Mouse (Mus musculus) heart, embryonic 13.5 days (tissue): Measurements from ENCODE around the gene Hsf5. TPM values are rescaled to one million over a fixed set of nuclear protein-coding genes. Genes with fewer than 3 reads are reported as not detected.

Experiments
- ATAC-seq: fragments of 200-750 bp; cut with Nextera tagmentation; 2 replicates; pipeline ENCODE4 v1.8.0; 2017; ENCODE audit warnings: moderate TSS enrichment; ENCODE audit not compliant: insufficient number of reproducible peaks, low FRiP score, low TSS enrichment; ENCODE audit errors: extremely low read depth
- H3K27ac ChIP-seq: fragments of 300-500 bp; sonication (generic); replicated peaks from 2 replicates; pipeline ENCODE4 v1.5.1; 2015; ENCODE audit warnings: moderate library complexity, mild to moderate bottlenecking, inconsistent platforms
- H3K27me3 ChIP-seq: fragments of 300-500 bp; sonication (generic); replicated peaks from 2 replicates; pipeline ENCODE4 v1.6.1; 2015; ENCODE audit warnings: mild to moderate bottlenecking, inconsistent platforms
- H3K36me3 ChIP-seq: fragments of 300-500 bp; sonication (generic); 2 replicates; pipeline ENCODE4 v1.6.1; 2015; ENCODE audit warnings: mild to moderate bottlenecking, inconsistent platforms
- H3K4me1 ChIP-seq: fragments of 300-500 bp; sonication (generic); 2 replicates; pipeline ENCODE4 v1.6.1; 2015; ENCODE audit warnings: inconsistent platforms
- H3K4me2 ChIP-seq: fragments of 300-500 bp; sonication (generic); 2 replicates; pipeline ENCODE4 v1.6.1; 2015; ENCODE audit warnings: inconsistent platforms, mild to moderate bottlenecking, moderate library complexity
- H3K4me3 ChIP-seq: fragments of 300-500 bp; sonication (generic); 2 replicates; pipeline ENCODE4 v1.5.1; 2015; ENCODE audit warnings: moderate library complexity, mild to moderate bottlenecking, inconsistent platforms
- H3K9ac ChIP-seq: fragments of 300-500 bp; sonication (generic); 2 replicates; pipeline ENCODE4 v1.6.1; 2015; ENCODE audit warnings: inconsistent platforms, mild to moderate bottlenecking, moderate library complexity
- H3K9me3 ChIP-seq: fragments of 300-500 bp; sonication (generic); 2 replicates; pipeline ENCODE4 v1.6.1; 2016; ENCODE audit warnings: inconsistent platforms
- WGBS: fragments of 180-500 bp; shearing (Covaris S2); methylation state at CpG from one replicate; pipeline ENCODE4 v1.1.7; 2015; ENCODE audit warnings: mixed read lengths; 5-methylcytosine and 5-hydroxymethylcytosine counted together
- polyA plus RNA-seq: library from polyadenylated mRNA; unstranded; fragments of >200 nt; fragmentation: Nextera tagmentation; extraction: Ambion mirVana; gene quantifications from 2 replicates; pipeline ENCODE4 v1.2.1, GENCODE M21; 2015

Gene Hsf5
- polyA plus RNA-seq, 1 experiment from 2014 or later: 0.13 TPM

DNA sequence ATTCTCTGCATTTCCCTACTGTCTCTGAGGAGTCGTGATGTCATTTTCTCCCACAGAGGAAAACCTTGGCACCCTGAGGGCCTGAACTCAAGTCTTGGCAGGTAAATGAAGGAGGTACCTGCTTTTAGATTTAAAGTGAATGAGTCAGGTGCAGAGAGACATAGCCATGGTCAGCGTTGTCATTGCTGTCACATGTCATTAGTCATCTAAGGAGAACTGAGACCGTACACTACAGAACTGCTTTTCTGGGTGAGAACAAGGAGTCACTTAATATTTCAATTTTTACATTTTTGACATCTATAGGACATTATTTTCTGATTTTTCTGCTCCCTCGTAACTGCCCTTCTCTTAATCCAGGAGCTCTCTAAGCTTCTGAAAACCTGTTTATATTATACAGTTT lies 61.6 kb downstream of the Hsf5 start:
- no peak for ATAC-seq
- H3K27me3 ChIP-seq: peaks cover 9% of the 10 kb centered on the region; the same call in 1 of the 2 replicates
- no peak overlapping the region for H3K4me2 ChIP-seq
- H3K4me1 ChIP-seq: peaks cover 11% of the 10 kb centered on the region
- H3K4me3 ChIP-seq: no peak overlapping the region
- no peaks in the 10 kb centered on the region for H3K9me3 ChIP-seq
- WGBS: 70% methylated on average over 4 of the region's 4 CpGs
- H3K27ac ChIP-seq: no peak overlapping the region
- no peaks in the 10 kb centered on the region for H3K36me3 ChIP-seq
- H3K9ac ChIP-seq: no peak overlapping the region

GRCm38 (mm10) chr11:87678976-87679375 lies 62.0 kb downstream of the Hsf5 start:
- Histone ChIP-seq H3K36me3 (no peaks in the 10 kb centered on the region), H3K4me3 (no peak overlapping the region), H3K27ac (no peak overlapping the region), H3K9me3 (no peaks in the 10 kb centered on the region), H3K4me1 (peaks cover 13% of the 10 kb centered on the region), H3K9ac (no peak overlapping the region), H3K27me3 (peaks cover 9% of the 10 kb centered on the region; the same call in 1 of the 2 replicates), H3K4me2 (no peak overlapping the region)
- 86% methylated on average over 7 of the region's 7 CpGs for WGBS
- ATAC-seq: no peak

- Histone ChIP-seq H3K4me2 (no peak overlapping the region), H3K9ac (no peak overlapping the region), H3K9me3 (no peaks in the 10 kb centered on the region), H3K27ac (no peak overlapping the region), H3K4me3 (no peak overlapping the region), H3K36me3 (no peaks in the 10 kb centered on the region), H3K4me1 (peaks cover 13% of the 10 kb centered on the region), H3K27me3 (peaks cover 9% of the 10 kb centered on the region; the same call in 1 of the 2 replicates)
- no peak for ATAC-seq
- WGBS: 81% methylated on average over 9 of the region's 9 CpGs
These were observed 63.8 kb downstream of the Hsf5 start for GRCm38 (mm10) chr11:87680786-87681185.

DNA sequence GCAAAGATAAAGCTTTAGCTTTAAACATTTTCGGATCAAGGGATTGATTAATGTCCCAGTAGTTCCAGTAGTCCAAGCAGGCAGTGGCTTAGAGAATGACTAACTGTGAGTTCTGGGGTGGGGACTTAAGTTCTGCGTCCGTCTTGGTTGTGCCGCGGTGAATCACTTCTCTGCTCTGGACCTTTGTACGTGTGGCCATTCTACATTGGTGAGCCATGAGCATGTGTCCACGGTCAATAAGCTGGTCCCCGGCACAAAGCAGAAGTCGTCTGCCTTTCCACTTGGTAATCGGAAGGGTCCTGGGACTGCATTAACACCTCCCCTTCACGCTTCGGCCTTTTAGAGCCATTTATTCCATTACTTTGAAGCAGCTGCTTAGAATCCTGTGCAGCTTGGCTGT lies 65.1 kb downstream of the Hsf5 start:
- 84% methylated on average over 12 of the region's 12 CpGs for WGBS
- H3K27me3 ChIP-seq: peaks cover 9% of the 10 kb centered on the region; the same call in 1 of the 2 replicates
- H3K4me2 ChIP-seq: no peak overlapping the region
- H3K4me3 ChIP-seq: no peak overlapping the region
- no peaks in the 10 kb centered on the region for H3K36me3 ChIP-seq
- no peak overlapping the region for H3K9ac ChIP-seq
- ATAC-seq: no peak
- peaks cover 16% of the 10 kb centered on the region for H3K4me1 ChIP-seq
- H3K27ac ChIP-seq: no peak overlapping the region
- no peaks in the 10 kb centered on the region for H3K9me3 ChIP-seq

DNA sequence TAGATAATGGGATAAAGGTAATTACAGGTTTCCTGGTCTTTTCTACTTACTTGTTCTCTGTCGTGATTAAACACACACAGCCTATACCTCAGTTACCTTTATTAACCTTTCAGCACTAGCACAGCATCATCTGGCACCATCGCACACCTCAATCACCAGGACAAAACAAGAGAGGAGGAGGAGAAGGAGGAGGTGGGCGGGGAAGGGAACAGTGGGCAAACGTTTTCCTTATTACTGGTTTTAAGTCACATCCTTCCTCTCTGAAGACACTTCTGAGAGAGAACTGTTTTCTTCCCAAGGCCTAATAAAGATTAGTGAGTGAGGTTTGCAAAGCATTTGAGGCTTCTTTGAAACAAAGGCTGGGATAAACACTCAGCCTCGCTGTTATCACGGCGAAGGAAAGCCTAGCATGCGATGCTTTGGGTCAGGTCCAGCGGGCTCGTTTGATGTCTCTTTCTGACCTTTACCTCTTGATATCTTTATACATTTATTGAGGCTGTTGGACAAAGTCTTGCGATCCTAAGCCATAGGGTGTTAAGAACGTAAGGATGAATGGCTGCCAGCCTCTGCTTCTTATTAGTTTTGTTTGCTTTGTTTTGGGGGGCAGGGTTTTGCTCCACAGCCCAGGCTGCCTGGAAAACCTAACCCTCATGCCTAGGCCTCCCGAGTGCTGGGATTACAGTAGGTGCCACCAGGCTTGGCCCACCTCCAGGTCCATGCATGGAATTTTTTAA lies 66.0 kb downstream of the Hsf5 start:
- no peaks in the 10 kb centered on the region for H3K36me3 ChIP-seq
- 0 out of 2 replicates have a peak, but pooled peaks cover 1% of the 10 kb centered on the region for H3K27me3 ChIP-seq
- H3K27ac ChIP-seq: 0 out of 2 replicates have a peak overlapping the region, but pooled peaks have one; percentile 24
- H3K4me3 ChIP-seq: no peak overlapping the region
- WGBS: 39% methylated on average over 13 of the region's 13 CpGs
- no peak overlapping the region for H3K9ac ChIP-seq
- H3K9me3 ChIP-seq: no peaks in the 10 kb centered on the region
- peaks cover 25% of the 10 kb centered on the region for H3K4me1 ChIP-seq
- H3K4me2 ChIP-seq: no peak overlapping the region
- ATAC-seq: no peak

- Histone ChIP-seq H3K36me3 (no peaks in the 10 kb centered on the region), H3K27ac (0 out of 2 replicates have a peak overlapping the region, but pooled peaks have one; percentile 5), H3K4me1 (peaks cover 51% of the 10 kb centered on the region), H3K4me3 (no peak overlapping the region), H3K9ac (no peak overlapping the region), H3K27me3 (no peaks in the 10 kb centered on the region), H3K4me2 (no peak overlapping the region), H3K9me3 (no peaks in the 10 kb centered on the region)
- no peak for ATAC-seq
- 64% methylated on average over 7 of the region's 7 CpGs for WGBS
These were observed 69.4 kb downstream of the Hsf5 start for GRCm38 (mm10) chr11:87686407-87686806.

DNA sequence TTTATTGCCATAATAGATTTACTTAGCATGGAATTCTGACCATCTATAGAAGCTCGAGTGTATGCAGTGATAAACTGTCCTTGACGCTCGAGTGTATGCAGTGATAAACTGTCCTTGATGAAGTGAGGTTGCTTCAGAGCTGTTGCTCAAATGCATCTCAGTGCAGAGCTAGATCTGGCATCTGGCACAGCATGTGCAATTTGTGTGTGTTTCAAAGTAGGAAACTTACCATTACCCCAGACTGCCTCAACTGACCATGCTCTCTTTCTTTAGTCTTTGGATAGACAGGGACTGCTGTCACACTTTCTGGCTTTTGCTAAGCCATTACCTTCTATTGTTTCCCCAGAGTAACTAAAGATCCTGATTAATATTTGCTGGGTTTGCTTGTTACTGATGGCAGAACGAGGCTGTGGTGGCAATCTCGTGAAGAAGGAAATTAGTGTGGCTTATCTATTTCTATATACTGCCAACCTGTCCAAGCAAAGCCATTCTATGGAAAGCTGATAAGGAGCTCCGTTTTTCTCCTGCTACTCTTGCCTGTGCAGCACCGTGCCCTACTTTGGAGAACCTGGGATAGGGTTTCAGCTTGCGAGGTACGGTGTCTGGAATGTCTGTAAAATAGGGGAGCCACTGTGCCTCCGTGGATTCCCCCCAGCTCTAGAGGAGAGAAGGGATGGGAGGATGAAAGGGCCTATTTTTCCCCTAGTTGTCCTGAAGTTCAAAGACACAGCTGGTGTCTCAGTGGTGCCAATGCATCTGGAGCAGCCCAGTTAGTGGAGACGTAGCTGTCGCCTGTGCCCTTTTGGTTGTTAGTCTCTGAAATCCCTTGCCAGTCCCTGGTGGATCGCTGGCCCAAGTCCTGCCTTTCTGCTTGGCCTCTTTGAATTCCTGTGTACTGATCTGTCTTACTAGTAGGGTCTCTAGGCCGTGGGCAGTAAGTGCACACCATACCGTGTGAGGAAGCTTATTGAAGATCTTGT lies 70.6 kb downstream of the Hsf5 start:
- no peaks in the 10 kb centered on the region for H3K9me3 ChIP-seq
- peaks cover 50% of the 10 kb centered on the region for H3K4me1 ChIP-seq

DNA sequence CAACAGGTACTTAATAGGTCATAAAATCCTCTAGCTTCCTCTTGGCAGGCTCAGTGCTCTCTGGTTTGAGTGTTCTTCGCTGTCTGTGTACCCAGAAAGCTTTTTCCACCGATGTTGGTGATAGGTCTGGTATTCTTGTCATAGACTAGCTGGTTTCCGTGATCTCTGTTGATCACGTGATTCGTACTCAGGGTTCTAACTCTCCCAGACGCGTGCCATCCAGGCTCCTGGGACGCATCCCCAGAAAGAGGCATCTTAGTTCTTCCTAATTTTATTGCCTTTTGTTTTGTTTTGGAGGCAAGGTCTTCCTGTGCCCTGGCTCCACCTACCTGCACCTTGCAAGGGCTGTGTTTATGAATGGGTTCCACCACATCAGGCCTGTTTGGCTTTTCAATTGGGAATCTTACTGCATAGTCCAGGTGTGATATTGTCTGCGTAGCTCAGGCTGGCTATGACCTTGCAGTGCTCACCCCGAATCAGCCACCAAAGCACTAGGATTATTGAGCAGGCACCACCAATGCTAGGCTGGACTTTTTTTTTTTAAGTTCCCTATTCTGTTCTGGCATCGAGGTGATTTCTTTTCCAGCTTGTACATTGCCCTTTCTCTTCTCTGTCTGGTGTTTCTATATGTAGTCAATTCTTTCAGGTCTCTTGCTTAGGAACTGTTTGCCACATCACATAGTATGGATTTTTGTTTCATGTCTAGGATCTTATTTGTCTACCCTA lies 71.7 kb downstream of the Hsf5 start:
- no peaks in the 10 kb centered on the region for H3K36me3 ChIP-seq
- no peak overlapping the region for H3K4me3 ChIP-seq
- H3K9ac ChIP-seq: no peak overlapping the region
- H3K9me3 ChIP-seq: no peaks in the 10 kb centered on the region
- H3K27ac ChIP-seq: peak overlapping the region; percentile 77
- ATAC-seq: no peak
- no peaks in the 10 kb centered on the region for H3K27me3 ChIP-seq
- H3K4me2 ChIP-seq: peak overlapping the region; percentile 46
- peaks cover 39% of the 10 kb centered on the region for H3K4me1 ChIP-seq
- 86% methylated on average over 11 of the region's 11 CpGs for WGBS

More for the DNA sequence above, 70.6 kb downstream of the Hsf5 start:
- H3K4me3 ChIP-seq: no peak overlapping the region
- no peak for ATAC-seq
- H3K36me3 ChIP-seq: no peaks in the 10 kb centered on the region
- H3K9ac ChIP-seq: no peak overlapping the region
- no peaks in the 10 kb centered on the region for H3K27me3 ChIP-seq
- H3K27ac ChIP-seq: no peak overlapping the region
- H3K4me2 ChIP-seq: no peak overlapping the region
- WGBS: 50% methylated on average over 15 of the region's 15 CpGs

DNA sequence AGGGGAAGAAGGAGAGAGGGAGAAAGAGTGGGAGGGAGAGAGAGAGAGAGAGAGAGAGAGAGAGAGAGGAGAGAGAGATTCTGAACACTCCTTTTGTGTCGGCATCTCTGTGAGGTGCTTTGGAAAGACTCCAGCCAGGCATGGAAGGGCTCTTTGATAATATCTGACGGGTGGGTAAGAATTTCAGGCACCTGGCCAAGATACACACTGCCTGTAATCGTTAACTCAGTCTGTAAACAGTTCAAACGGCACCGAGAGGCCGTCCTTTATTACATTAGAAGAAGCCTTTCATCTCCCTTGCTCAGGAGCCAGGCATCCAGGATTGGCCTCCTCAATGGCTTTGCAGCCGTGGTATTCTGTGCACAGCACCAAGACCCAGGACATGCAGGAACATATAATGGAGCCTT lies 72.4 kb downstream of the Hsf5 start:
- H3K4me3 ChIP-seq: no peak overlapping the region
- H3K4me2 ChIP-seq: peak overlapping the region; percentile 46
- H3K27me3 ChIP-seq: no peaks in the 10 kb centered on the region
- H3K9me3 ChIP-seq: no peaks in the 10 kb centered on the region
- H3K4me1 ChIP-seq: peaks cover 38% of the 10 kb centered on the region
- WGBS: 7% methylated on average over 7 of the region's 7 CpGs
- H3K9ac ChIP-seq: 0 out of 2 replicates have a peak overlapping the region, but pooled peaks have one; percentile 8
- H3K27ac ChIP-seq: peak overlapping the region; percentile 77
- ATAC-seq: no peak
- no peaks in the 10 kb centered on the region for H3K36me3 ChIP-seq

GRCm38 (mm10) chr11:87690054-87690740 lies 73.2 kb downstream of the Hsf5 start:
- 53% methylated on average over 16 of the region's 16 CpGs for WGBS
- Histone ChIP-seq H3K36me3 (no peaks in the 10 kb centered on the region), H3K4me1 (peaks cover 38% of the 10 kb centered on the region), H3K4me2 (peak overlapping the region; percentile 46), H3K27ac (peak overlapping the region; percentile 77), H3K27me3 (no peaks in the 10 kb centered on the region), H3K4me3 (no peak overlapping the region), H3K9me3 (no peaks in the 10 kb centered on the region), H3K9ac (0 out of 2 replicates have a peak overlapping the region, but pooled peaks have one; percentile 8)
- ATAC-seq: no peak
